8 mouse cellular contexts compared by ENCODE assay signal in the genomic region with DNA sequence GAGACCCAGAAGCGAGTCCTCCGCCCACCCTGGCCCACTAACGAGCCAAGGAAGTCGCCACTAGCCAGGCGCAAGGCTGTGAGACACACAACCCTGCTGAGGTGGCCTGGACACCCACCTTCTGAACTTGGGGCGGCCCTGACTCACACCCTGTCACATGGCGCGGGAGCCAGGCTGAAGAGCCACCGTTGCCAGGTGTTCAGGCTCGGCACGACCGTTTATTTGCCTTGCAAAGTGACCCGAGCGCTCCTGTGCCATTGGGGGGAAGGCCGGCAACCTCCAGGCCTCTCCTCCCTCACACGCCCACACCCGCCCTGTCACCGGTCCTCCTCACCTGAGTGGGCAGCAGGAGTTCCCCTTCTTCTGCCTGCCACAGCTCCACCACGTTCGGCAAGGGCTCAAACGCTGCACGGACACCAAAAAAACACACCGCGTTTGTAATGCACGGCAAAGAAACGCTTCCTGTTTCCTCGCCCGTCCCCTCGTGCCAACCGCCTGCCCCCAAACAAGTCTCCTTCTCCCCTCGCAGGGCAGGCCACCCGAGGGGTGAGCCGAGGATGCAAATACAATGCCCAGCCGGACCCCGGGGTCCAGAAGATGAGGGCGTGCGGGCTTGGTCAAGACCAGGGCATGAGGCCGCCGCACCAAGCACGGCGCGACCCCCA. TPM values are rescaled to one million over a fixed set of nuclear protein-coding genes. Genes with fewer than 3 reads are reported as not detected.
DNase-seq lines count a peak whose midpoint lies in the region; ATAC-seq and TF ChIP-seq lines count a peak whose summit lies in the region.

No protein-coding gene starts in this region.

- peak; percentile 40; the same call in 1 of the 2 replicates for TF ChIP-seq EP300 in ES-Bruce4 (IDR thresholded peaks at IDR 0.05; ENCODE audit: insufficient read depth, low read depth, low read length)

- TF ChIP-seq CTCF in ES-Bruce4 (IDR thresholded peaks at IDR 0.05; ENCODE audit: low read depth, low read length), result no peak
- no peak for TF ChIP-seq CTCF in embryonic fibroblast, embryonic 13.5 days (IDR thresholded peaks at IDR 0.05; ENCODE audit: borderline replicate concordance, insufficient read depth, low read length)
- TF ChIP-seq CTCF in testis, adult 2 months (IDR thresholded peaks at IDR 0.05; ENCODE audit: control insufficient read depth, insufficient read depth, insufficient replicate concordance, low read depth, low read length), result no peak

- no peak overlapping the region for H3K27ac ChIP-seq in ES-Bruce4 (ENCODE audit: insufficient read depth, low read length)
- H3K27ac ChIP-seq in embryonic fibroblast, embryonic 13.5 days (ENCODE audit: insufficient read depth, low read length), result no peak overlapping the region
- H3K27ac ChIP-seq in heart, embryonic 14.5 days (replicated peaks in 1 of 2; ENCODE audit: control insufficient read depth in 1 of 2, insufficient read depth in 1 of 2, low read depth in 2 of 2, low read length in 2 of 2), result peak overlapping the region; percentile 84 to 92; a peak in 3 of 4 replicates
- peak overlapping the region; percentile 92 for H3K27ac ChIP-seq in kidney, embryonic 16.5 days (ENCODE audit: low read length)
- peak overlapping the region; percentile 93 for H3K27ac ChIP-seq in neural tube, embryonic 11.5 days (ENCODE audit: low read depth, low read length)
- H3K27ac ChIP-seq in testis, adult 2 months (ENCODE audit: control insufficient read depth, insufficient read depth, low read depth, low read length), result peak overlapping the region; percentile 50

- H3K9ac ChIP-seq in ES-Bruce4 (ENCODE audit: low read depth, poor library complexity, severe bottlenecking), result peak overlapping the region; percentile 91
- peak overlapping the region; percentile 94 for H3K9ac ChIP-seq in heart, embryonic 14.5 days (ENCODE audit: low read length)
- H3K9ac ChIP-seq in kidney, embryonic 16.5 days (replicated peaks; ENCODE audit: low read length), result peak overlapping the region; percentile 90
- H3K9ac ChIP-seq in neural tube, embryonic 11.5 days (ENCODE audit: low read length), result peak overlapping the region; percentile 99

- no peak for TF ChIP-seq POLR2A in ES-Bruce4 (IDR thresholded peaks at IDR 0.05; ENCODE audit: insufficient read depth, low read length)
- TF ChIP-seq POLR2A in embryonic fibroblast, embryonic 13.5 days (IDR thresholded peaks at IDR 0.05; ENCODE audit: low read depth, low read length), result no peak
- TF ChIP-seq POLR2A in testis, adult 2 months (IDR thresholded peaks at IDR 0.05; ENCODE audit: control insufficient read depth, low read depth, low read length), result no peak

- H3K4me1 ChIP-seq in ES-Bruce4 (ENCODE audit: control insufficient read depth, insufficient read depth, low read length), result peaks cover 2% of the 10 kb centered on the region
- no peaks in the 10 kb centered on the region for H3K4me1 ChIP-seq in embryonic fibroblast, embryonic 13.5 days (ENCODE audit: control insufficient read depth, insufficient read depth, low read length)
- H3K4me1 ChIP-seq in heart, embryonic 14.5 days (ENCODE audit: control insufficient read depth in 2 of 2, insufficient read depth in 2 of 2, low read length in 2 of 2), result peaks cover 2 to 19% of the 10 kb centered on the region in 2 experiments; a peak in 3 of 4 replicates
- peaks cover 12% of the 10 kb centered on the region for H3K4me1 ChIP-seq in kidney, embryonic 16.5 days (ENCODE audit: insufficient read depth, low read length)
- H3K4me1 ChIP-seq in neural tube, embryonic 11.5 days (ENCODE audit: control insufficient read depth, insufficient read depth, low read length), result peaks cover 18% of the 10 kb centered on the region
- H3K4me1 ChIP-seq in testis, adult 2 months (ENCODE audit: control insufficient read depth, insufficient read depth, low read length), result peaks cover 15% of the 10 kb centered on the region

- H3K27me3 ChIP-seq in ES-Bruce4 (ENCODE audit: control insufficient read depth, insufficient read depth, low read length, poor library complexity, severe bottlenecking), result no peaks in the 10 kb centered on the region
- no peaks in the 10 kb centered on the region for H3K27me3 ChIP-seq in heart, embryonic 14.5 days (ENCODE audit: control insufficient read depth, insufficient read depth, low read length)
- no peaks in the 10 kb centered on the region for H3K27me3 ChIP-seq in kidney, embryonic 16.5 days (ENCODE audit: insufficient read depth, low read length)
- no peaks in the 10 kb centered on the region for H3K27me3 ChIP-seq in neural tube, embryonic 11.5 days (ENCODE audit: control insufficient read depth, insufficient read depth, low read length)
- no peaks in the 10 kb centered on the region for H3K27me3 ChIP-seq in testis, adult 2 months (ENCODE audit: control insufficient read depth, insufficient read depth, low read length)

- H3K4me3 ChIP-seq in ES-Bruce4 (ENCODE audit: low read depth, low read length), result peak overlapping the region; percentile 83
- peak overlapping the region; percentile 87 for H3K4me3 ChIP-seq in embryonic fibroblast, embryonic 13.5 days (ENCODE audit: insufficient read depth, low read length)
- H3K4me3 ChIP-seq in heart, embryonic 14.5 days (ENCODE audit: control insufficient read depth in 1 of 2, insufficient read depth in 1 of 2, low read depth in 1 of 2, low read length in 2 of 2), result peak overlapping the region; percentile 84 to 87
- peak overlapping the region; percentile 86 for H3K4me3 ChIP-seq in kidney, embryonic 16.5 days (ENCODE audit: low read length)
- H3K4me3 ChIP-seq in neural tube, embryonic 11.5 days (ENCODE audit: low read depth, low read length), result peak overlapping the region; percentile 97
- peak overlapping the region; percentile 97 for H3K4me3 ChIP-seq in testis, adult 2 months (ENCODE audit: control insufficient read depth, low read depth, low read length)

- H3K4me2 ChIP-seq in heart, embryonic 14.5 days (ENCODE audit: low read length), result peak overlapping the region; percentile 99
- peak overlapping the region; percentile 96 for H3K4me2 ChIP-seq in kidney, embryonic 16.5 days (replicated peaks; ENCODE audit: low read depth, low read length)
- peak overlapping the region; percentile 92 for H3K4me2 ChIP-seq in neural tube, embryonic 11.5 days (ENCODE audit: low read depth)

- DNase-seq in adrenal gland, postnatal 36 days, result peak; percentile 61 to 72
- DNase-seq in lung, adult 18-20 months, result peak; percentile 85 to 89
- DNase-seq in neural tube, embryonic 11.5 days (ENCODE audit: low spot score), result peak; percentile 71

- 0 out of 2 replicates have a peak, but pooled peaks cover 4% of the 10 kb centered on the region for H3K9me3 ChIP-seq in ES-Bruce4 (replicated peaks; ENCODE audit: control insufficient read depth, insufficient read depth, low read length, poor library complexity, severe bottlenecking)
- H3K9me3 ChIP-seq in heart, embryonic 14.5 days (ENCODE audit: control insufficient read depth, low read length), result no peaks in the 10 kb centered on the region
- no peaks in the 10 kb centered on the region for H3K9me3 ChIP-seq in kidney, embryonic 16.5 days (ENCODE audit: low read length)
- H3K9me3 ChIP-seq in neural tube, embryonic 11.5 days (ENCODE audit: control insufficient read depth, low read length), result no peaks in the 10 kb centered on the region

- peak; percentile 23; the same call in 1 of the 2 replicates for ATAC-seq in heart, embryonic 14.5 days (ENCODE audit: insufficient number of reproducible peaks, insufficient read depth, low FRiP score, low read depth)
- ATAC-seq in kidney, embryonic 16.5 days (ENCODE audit: low FRiP score, low TSS enrichment), result peak; percentile 66
- peak; percentile 17 for ATAC-seq in neural tube, embryonic 11.5 days (ENCODE audit: insufficient read depth, low FRiP score, low TSS enrichment)

- under 1% methylated on average over 42 of the region's 42 CpGs for WGBS in heart, embryonic 14.5 days
- under 1% methylated on average over 42 of the region's 42 CpGs for WGBS in kidney, embryonic 16.5 days
- under 1% methylated on average over 42 of the region's 42 CpGs for WGBS in neural tube, embryonic 11.5 days

- H3K36me3 ChIP-seq in ES-Bruce4 (ENCODE audit: control insufficient read depth, insufficient read depth, low read length, poor library complexity, severe bottlenecking), result no peaks in the 10 kb centered on the region
- H3K36me3 ChIP-seq in heart, embryonic 14.5 days (ENCODE audit: control insufficient read depth, insufficient read depth, low read length), result 0 out of 2 replicates have a peak, but pooled peaks cover 4% of the 10 kb centered on the region
- H3K36me3 ChIP-seq in kidney, embryonic 16.5 days (ENCODE audit: insufficient read depth, low read length), result no peaks in the 10 kb centered on the region
- no peaks in the 10 kb centered on the region for H3K36me3 ChIP-seq in neural tube, embryonic 11.5 days (ENCODE audit: control insufficient read depth, insufficient read depth, low read length)
- H3K36me3 ChIP-seq in testis, adult 2 months (ENCODE audit: control insufficient read depth, insufficient read depth, low read length), result no peaks in the 10 kb centered on the region

RNA-seq across cellular contexts. Expression of a gene that starts 0.9 kb away (rescaled TPM):
- 42.8 and 51.5 TPM in 2 replicates for polyA plus RNA-seq in ES-Bruce4 (2011; ENCODE audit: insufficient read depth, insufficient read length, low read depth, missing spikeins)
- total RNA-seq in adrenal gland, postnatal 36 days (2021), result 10 to 100 TPM; 32.6 to 34.5 TPM
- polyA plus RNA-seq in embryonic fibroblast, embryonic 13.5 days (2011; ENCODE audit: insufficient read length, low read depth, missing spikeins), result 11.6 and 22.6 TPM in 2 replicates
- 30.6 and 33.0 TPM in 2 replicates for polyA plus RNA-seq in heart, embryonic 14.5 days (2014; fragmentation: Nextera tagmentation; extraction: Ambion mirVana)
- 33.5 and 35.1 TPM in 2 replicates for polyA plus RNA-seq in kidney, embryonic 16.5 days (2015; fragmentation: Nextera tagmentation; extraction: Ambion mirVana)
- polyA plus RNA-seq in neural tube, embryonic 11.5 days (2014; fragmentation: Nextera tagmentation; extraction: Ambion mirVana), result 86.9 and 87.7 TPM in 2 replicates
- polyA plus RNA-seq in testis, adult 2 months (2012; rRNA removed), result 58.1 and 64.6 TPM in 2 replicates

Comparison
In these comparisons a context has a peak if more than half of its experiments do, and no peak if none do; other contexts are left out.
1. H3K27ac ChIP-seq: peak in heart, embryonic 14.5 days (2 of 2), kidney, embryonic 16.5 days (single experiment), neural tube, embryonic 11.5 days (single experiment) and testis, adult 2 months (single experiment); none in ES-Bruce4 (single experiment) and embryonic fibroblast, embryonic 13.5 days (single experiment).
2. Peak in every context shown above with its lines, with median percentiles within 50 percentile points of each other: H3K4me3 ChIP-seq, H3K9ac ChIP-seq, DNase-seq, ATAC-seq and H3K4me2 ChIP-seq.